In genomic region chr12:84156210-84156609, GRCm38 (mm10) we compare ENCODE assay signal across 18 mouse cellular contexts. TPM values are rescaled to one million over a fixed set of nuclear protein-coding genes. Genes with fewer than 3 reads are reported as not detected.
A peak's percentile ranks its signal among the peaks of the same experiment; 100 is the strongest.
DNase-seq lines count a peak whose midpoint lies in the region; ATAC-seq and TF ChIP-seq lines count a peak whose summit lies in the region.
"Had no signal": no experiment of that assay in that cellular context is flagged by ENCODE, and none has a peak within 500 bp of the region (broad histone marks: within the 10 kb centered on the region; RNA-seq: fewer than 3 reads in every experiment).

No protein-coding gene starts in this region.

- peaks cover 6% of the 10 kb centered on the region; the same call in 1 of the 2 replicates for H3K4me1 ChIP-seq in heart, postnatal 0 days (ENCODE audit: control insufficient read depth, insufficient read depth)
- H3K4me1 ChIP-seq: hindbrain, embryonic 15.5 days had no signal

- H3K27ac ChIP-seq in gastrocnemius, adult 2 months: peak overlapping the region; percentile 83
- 0 out of 2 replicates have a peak overlapping the region, but pooled peaks have one; percentile 70 for H3K27ac ChIP-seq in heart, postnatal 0 days (ENCODE audit: low read depth)
- H3K27ac ChIP-seq: forebrain, embryonic 10.5 days; hindbrain, embryonic 12.5 days; hindbrain, embryonic 15.5 days had no signal

- ATAC-seq in heart, postnatal 0 days (ENCODE audit: insufficient read depth, low read depth): no peak
- ATAC-seq: CD4-positive, CD25-positive, alpha-beta regulatory T cell, adult 4 months; forebrain, embryonic 14.5 days; intestine, postnatal 0 days had no signal

- no peak overlapping the region for H3K4me2 ChIP-seq in heart, postnatal 0 days (ENCODE audit: low read depth, low read length)
- H3K4me2 ChIP-seq: heart, embryonic 12.5 days; heart, embryonic 15.5 days; hindbrain, embryonic 12.5 days; hindbrain, embryonic 15.5 days had no signal

- no peaks in the 10 kb centered on the region for H3K27me3 ChIP-seq in heart, postnatal 0 days (ENCODE audit: control insufficient read depth, insufficient read depth, low read length)
- H3K27me3 ChIP-seq: heart, embryonic 12.5 days; heart, embryonic 15.5 days; hindbrain, embryonic 12.5 days; hindbrain, embryonic 15.5 days had no signal

- H3K9me3 ChIP-seq in heart, postnatal 0 days (replicated peaks; ENCODE audit: control insufficient read depth, low read length): no peaks in the 10 kb centered on the region
- H3K9me3 ChIP-seq: forebrain, embryonic 10.5 days; heart, embryonic 12.5 days; heart, embryonic 15.5 days; hindbrain, embryonic 12.5 days; hindbrain, embryonic 15.5 days had no signal

- H3K9ac ChIP-seq in heart, postnatal 0 days (replicated peaks; ENCODE audit: low read depth, low read length): no peak overlapping the region
- H3K9ac ChIP-seq: heart, embryonic 12.5 days; heart, embryonic 15.5 days; hindbrain, embryonic 12.5 days; hindbrain, embryonic 15.5 days had no signal

- WGBS in heart, postnatal 0 days: 91% methylated on average over 18 of the region's 18 CpGs

- no peak for TF ChIP-seq EP300 in heart, postnatal 0 days (IDR thresholded peaks at IDR 0.05; ENCODE audit: low read depth)

- intact Hi-C loops in gastrocnemius, adult 2 months (cut with DNase I): no loop called here
- intact Hi-C loops in heart, postnatal 10 days (cut with DNase I): no loop called here

- H3K36me3 ChIP-seq in heart, postnatal 0 days (replicated peaks; ENCODE audit: control insufficient read depth, insufficient read depth, low read length): peaks cover 74% of the 10 kb centered on the region

- TF ChIP-seq CTCF in gastrocnemius, adult 2 months (IDR thresholded peaks at IDR 0.05): no peak
- no peak for TF ChIP-seq CTCF in heart, postnatal 0 days (IDR thresholded peaks at IDR 0.05; ENCODE audit: low read depth)

- DNase-seq in cerebellum, adult 9-10 months: peak; percentile 27
- no peak for DNase-seq in cerebellum, postnatal 25 days
- DNase-seq in gastrocnemius, adult 2 months: no peak
- DNase-seq in gastrocnemius, adult 18-20 months (ENCODE audit: low spot score): no peak
- DNase-seq in heart, postnatal 0 days (ENCODE audit: low spot score): no peak
- no peak for DNase-seq in heart, postnatal 10 days
- DNase-seq: adrenal gland, adult 2 months; adrenal gland, postnatal 14 days; cerebellum, adult 8-10 months; gastrocnemius, postnatal 14 days had no signal

- no peak overlapping the region for H3K4me3 ChIP-seq in gastrocnemius, adult 2 months
- no peak overlapping the region for H3K4me3 ChIP-seq in heart, postnatal 0 days (ENCODE audit: low read depth, low read length)
- H3K4me3 ChIP-seq: forebrain, embryonic 10.5 days; heart, embryonic 12.5 days; heart, embryonic 15.5 days; hindbrain, embryonic 12.5 days; hindbrain, embryonic 15.5 days had no signal

RNA-seq across cellular contexts. Expression of gene Pnma1, which starts 7.9 kb away (rescaled TPM):
- under 1 TPM; 0.10 to 0.17 TPM for total RNA-seq in gastrocnemius, adult 2 months (2021)
- total RNA-seq in gastrocnemius, adult 18-20 months (2021): under 1 TPM in 1 of 2 experiments, not detected in 1; 0.11 TPM
- 1.5 TPM in 1 of 2 replicates, not detected in the other for total RNA-seq in heart, postnatal 0 days (2014; rRNA removed; ENCODE audit: low replicate concordance)
- 0.31 and 0.45 TPM in 2 replicates for polyA plus RNA-seq in heart, postnatal 0 days (2015; fragmentation: Nextera tagmentation; extraction: Ambion mirVana)
- total RNA-seq in heart, postnatal 10 days (2021): under 1 TPM; 0.35 to 0.43 TPM
- polyA plus RNA-seq: adrenal gland, adult 2 months; CD4-positive, CD25-positive, alpha-beta regulatory T cell, adult 4 months had no signal

RNA-seq across cellular contexts. Expression of gene Dnal1, which starts 42.0 kb away (rescaled TPM):
- 1 to 10 TPM; 9.8 to 10.0 TPM for total RNA-seq in gastrocnemius, adult 2 months (2021)
- total RNA-seq in gastrocnemius, adult 18-20 months (2021): 1 to 10 TPM; 7.3 to 7.4 TPM
- 2.0 and 2.3 TPM in 2 replicates for total RNA-seq in heart, postnatal 0 days (2014; rRNA removed; ENCODE audit: low replicate concordance)
- 2.6 and 2.7 TPM in 2 replicates for polyA plus RNA-seq in heart, postnatal 0 days (2015; fragmentation: Nextera tagmentation; extraction: Ambion mirVana)
- 10 to 100 TPM; 10.3 to 10.6 TPM for total RNA-seq in heart, postnatal 10 days (2021)

RNA-seq across cellular contexts. Expression of gene Acot6, which starts 55.8 kb away (rescaled TPM):
- 1 to 10 TPM; 1.7 to 2.5 TPM for total RNA-seq in gastrocnemius, adult 2 months (2021)
- 1 to 10 TPM; 2.5 to 3.0 TPM for total RNA-seq in gastrocnemius, adult 18-20 months (2021)
- 1.8 and 5.8 TPM in 2 replicates for total RNA-seq in heart, postnatal 0 days (2014; rRNA removed; ENCODE audit: low replicate concordance)
- 1.1 and 1.2 TPM in 2 replicates for polyA plus RNA-seq in heart, postnatal 0 days (2015; fragmentation: Nextera tagmentation; extraction: Ambion mirVana)
- total RNA-seq in heart, postnatal 10 days (2021): 1 to 10 TPM; 3.3 to 3.8 TPM
